Mouse (Mus musculus): ENCODE measurements at regions not wholly inside any gene's neighbourhood (a gene's known extent, or its start where the extent isn't known, plus 50 kb on each side); places are given as distances from the start of the nearest gene placed in this dataset.
"Not testable (repeated sequence)": the region's sequence is repeated elsewhere in the genome, so short reads cannot be mapped to it uniquely, and the experiment has no call there.

DNA sequence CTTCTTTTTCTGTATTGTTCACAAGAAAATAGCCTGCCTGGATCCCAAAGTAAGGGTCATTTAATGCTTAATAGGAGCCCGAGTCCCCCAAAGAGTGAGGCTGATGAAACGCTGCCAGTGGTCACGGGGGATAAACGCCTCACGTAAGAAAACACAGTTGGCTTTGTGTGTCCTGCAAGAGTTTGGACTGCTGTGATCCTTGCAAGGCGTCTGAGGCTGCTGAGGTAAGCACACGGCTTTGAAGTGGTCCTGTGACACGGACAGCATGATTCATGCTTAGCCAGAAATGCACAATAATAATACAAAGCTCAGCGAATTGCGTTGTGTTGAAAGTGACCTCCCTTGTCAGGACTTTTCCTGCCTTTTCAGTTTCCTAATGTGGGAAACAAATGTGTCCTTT lies 158.8 kb downstream of the Lyplal1 start:
- DNase-seq, result no peak

GRCm38 (mm10) chr1:185962606-185963005 lies 154.5 kb downstream of the Lyplal1 start:
- DNase-seq, result no peak

- no peak for DNase-seq
These were observed 153.3 kb downstream of the Lyplal1 start for GRCm38 (mm10) chr1:185963773-185964172.

DNA sequence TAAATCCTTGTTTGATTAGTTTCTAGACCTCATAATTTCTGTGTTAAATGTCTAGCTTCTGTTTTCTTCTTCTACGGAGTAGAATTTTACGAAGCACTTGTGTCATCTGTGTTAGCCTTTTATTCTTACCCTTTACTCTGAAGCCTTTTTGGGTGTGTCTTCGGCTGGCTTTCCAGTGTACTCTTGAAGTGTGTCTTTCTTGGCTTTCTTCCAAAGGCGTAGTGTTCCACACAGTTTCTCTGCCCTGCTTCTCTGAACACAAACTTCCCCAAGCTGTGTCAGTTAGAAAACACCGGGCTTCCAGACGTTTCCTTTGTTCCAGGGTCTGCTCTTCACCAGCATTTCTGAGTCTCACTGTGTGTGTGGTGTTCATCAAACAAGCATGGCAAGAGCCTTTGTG lies 152.7 kb downstream of the Lyplal1 start:
- no peak for DNase-seq

DNA sequence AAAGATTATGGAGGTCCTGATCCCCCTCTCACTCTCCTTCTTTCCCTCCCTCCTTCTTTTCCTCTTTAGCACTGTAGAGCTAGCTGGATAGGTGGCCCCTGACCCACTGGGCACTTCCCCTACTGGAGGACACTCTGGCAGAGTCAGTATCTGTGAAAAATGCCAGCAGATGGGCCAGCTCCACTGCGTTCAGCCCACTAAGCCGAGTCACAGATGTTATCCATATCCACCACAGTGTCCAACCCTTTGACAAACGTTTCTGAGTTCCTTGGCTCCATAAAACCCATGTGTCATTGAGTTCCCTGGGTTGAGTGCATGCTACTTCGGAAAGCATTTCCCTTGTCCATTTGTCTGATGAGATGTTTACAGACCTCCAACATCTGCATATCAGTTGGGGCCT lies 149.9 kb downstream of the Lyplal1 start:
- no peak for DNase-seq

- DNase-seq, result no peak
These were observed 149.3 kb downstream of the Lyplal1 start for GRCm38 (mm10) chr1:185967816-185968215.

DNA sequence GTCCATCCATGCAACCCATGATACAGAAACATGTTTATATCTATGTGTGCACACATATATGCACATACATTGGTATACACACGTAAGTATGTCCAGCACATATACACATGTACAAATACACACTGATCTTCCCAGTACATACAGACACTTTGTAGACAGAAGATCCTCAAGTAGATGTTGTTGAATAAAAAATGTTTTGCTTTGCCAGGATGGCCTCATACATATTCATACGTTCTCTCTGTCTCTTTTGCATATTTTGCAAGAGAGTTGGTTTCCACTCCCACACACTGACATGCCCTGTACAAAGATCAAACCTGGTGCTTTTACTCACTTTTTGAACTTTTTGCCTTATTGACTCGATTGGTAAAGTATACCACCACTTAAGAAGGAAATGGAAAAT lies 148.5 kb downstream of the Lyplal1 start:
- DNase-seq, result no peak

GRCm38 (mm10) chr1:185969231-185969630 lies 147.9 kb downstream of the Lyplal1 start:
- DNase-seq, result peak in 1 of 2 experiments; percentile 6

DNA sequence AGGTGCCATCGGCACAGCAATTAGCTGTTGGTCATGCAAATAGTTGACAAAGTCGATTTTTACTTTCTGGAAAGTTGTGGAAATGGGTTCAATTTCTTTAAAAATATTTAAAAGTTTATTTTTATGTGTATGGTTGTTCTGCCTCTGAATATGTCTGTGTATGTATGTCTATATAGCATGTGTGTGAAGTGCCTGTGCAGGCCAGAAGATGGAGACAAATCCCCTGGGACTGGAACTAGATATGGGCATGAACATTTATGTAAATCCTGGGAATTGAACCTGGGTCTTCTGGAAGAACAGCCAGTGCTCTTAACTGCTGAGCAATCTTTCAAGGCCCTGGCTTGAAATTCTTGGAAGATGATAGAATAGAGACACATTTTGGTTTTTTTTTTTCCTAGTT lies 140.0 kb downstream of the Lyplal1 start:
- DNase-seq, result no peak

- DNase-seq, result no peak
These were observed 127.7 kb downstream of the Lyplal1 start for GRCm38 (mm10) chr1:185989432-185989831.

- not testable (repeated sequence) for DNase-seq
These were observed 117.0 kb downstream of the Lyplal1 start for GRCm38 (mm10) chr1:186000066-186000465.

- DNase-seq, result no peak
These were observed 103.7 kb downstream of the Lyplal1 start for GRCm38 (mm10) chr1:186013413-186013812.

DNA sequence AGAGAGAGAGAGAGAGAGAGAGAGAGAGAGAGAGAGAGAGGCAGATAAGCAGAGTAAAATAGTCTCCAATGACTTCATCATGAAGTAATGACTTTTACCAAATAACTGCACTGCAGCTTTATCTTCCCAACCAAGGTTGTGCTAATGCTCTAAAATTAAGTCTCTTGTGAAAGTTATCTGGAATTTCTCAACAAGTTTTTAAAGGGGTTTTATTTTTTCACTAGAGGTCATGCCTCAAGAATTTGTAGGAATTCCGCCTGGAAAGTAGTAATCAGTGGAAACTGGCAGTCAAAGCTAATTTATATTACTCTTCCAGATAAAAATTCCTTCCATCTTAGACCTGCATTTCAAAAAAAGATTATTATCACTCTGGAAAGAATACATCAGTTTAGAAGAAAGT lies 102.9 kb downstream of the Lyplal1 start:
- DNase-seq, result no peak

DNA sequence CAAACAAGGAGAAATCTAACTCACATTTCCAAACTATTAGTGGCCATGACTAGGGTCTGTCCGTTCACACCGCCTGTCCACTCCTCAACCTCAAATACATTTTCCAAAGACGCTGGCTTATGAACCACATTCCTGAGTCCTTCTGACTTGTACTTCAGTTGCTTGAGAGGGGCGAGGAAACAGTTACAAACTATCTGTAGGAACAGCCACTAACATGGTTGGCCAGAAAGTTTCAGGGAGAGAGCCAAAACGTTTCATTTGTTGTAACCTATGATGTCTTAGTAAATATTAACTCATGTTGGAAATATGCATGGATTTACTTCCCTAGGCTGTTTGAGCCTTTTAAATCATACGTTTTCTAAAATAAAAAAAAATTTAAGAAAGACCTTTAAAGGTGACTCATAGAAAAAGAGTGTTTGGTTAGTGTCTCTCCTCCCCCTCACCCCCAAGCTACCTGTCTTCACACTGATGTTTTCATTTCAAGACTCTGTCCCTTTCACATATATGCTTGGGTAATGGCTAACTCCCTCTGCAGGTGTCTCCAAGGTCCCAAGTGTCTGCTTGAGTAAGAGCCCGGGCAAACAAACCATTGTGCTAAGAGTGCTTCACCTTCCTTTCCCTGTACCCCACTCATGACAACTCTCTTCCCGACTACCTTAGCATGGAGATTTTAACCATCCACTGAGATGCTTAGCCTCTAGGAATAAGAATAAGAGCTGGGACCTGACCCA lies 101.1 kb downstream of the Lyplal1 start:
- no peak for DNase-seq

GRCm38 (mm10) chr1:186017547-186017946 lies 99.6 kb downstream of the Lyplal1 start:
- DNase-seq, result no peak

- no peak for DNase-seq
These were observed 97.6 kb downstream of the Lyplal1 start for GRCm38 (mm10) chr1:186019511-186019910.

DNA sequence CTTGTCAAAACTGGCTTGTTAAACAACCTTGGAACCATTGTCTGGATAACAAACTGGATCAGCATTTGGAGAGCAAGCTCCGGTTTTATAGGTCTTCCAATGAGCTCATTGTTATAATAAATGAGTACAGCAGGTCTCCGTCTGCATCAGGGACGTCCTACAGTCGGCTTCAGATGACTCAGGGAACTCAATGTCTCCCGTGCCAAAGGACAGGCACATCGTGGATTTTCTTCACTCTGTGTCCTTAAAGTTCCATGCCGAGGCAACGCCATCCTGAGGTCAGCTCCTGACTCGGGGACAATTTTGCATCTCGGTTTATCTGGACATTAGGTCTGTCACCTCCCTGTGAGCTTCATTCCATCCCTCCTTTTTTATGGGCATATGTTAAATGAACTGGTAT lies 85.2 kb downstream of the Lyplal1 start:
- no peak for DNase-seq

- DNase-seq, result no peak
These were observed 82.7 kb downstream of the Lyplal1 start for GRCm38 (mm10) chr1:186034443-186034842.

Data from cerebellum, postnatal 25 days (tissue).